Mouse (Mus musculus) kidney, postnatal 10 days (tissue): ENCODE data around the gene Chkb.
"Not testable (repeated sequence)": the region's sequence is repeated elsewhere in the genome, so short reads cannot be mapped to it uniquely, and the experiment has no call there.

Experiments used
- DNase-seq: peaks from one replicate; pipeline ENCODE4 v3.0.0; 2021; ENCODE audit warnings: mixed read lengths

The Chkb gene

DNA sequence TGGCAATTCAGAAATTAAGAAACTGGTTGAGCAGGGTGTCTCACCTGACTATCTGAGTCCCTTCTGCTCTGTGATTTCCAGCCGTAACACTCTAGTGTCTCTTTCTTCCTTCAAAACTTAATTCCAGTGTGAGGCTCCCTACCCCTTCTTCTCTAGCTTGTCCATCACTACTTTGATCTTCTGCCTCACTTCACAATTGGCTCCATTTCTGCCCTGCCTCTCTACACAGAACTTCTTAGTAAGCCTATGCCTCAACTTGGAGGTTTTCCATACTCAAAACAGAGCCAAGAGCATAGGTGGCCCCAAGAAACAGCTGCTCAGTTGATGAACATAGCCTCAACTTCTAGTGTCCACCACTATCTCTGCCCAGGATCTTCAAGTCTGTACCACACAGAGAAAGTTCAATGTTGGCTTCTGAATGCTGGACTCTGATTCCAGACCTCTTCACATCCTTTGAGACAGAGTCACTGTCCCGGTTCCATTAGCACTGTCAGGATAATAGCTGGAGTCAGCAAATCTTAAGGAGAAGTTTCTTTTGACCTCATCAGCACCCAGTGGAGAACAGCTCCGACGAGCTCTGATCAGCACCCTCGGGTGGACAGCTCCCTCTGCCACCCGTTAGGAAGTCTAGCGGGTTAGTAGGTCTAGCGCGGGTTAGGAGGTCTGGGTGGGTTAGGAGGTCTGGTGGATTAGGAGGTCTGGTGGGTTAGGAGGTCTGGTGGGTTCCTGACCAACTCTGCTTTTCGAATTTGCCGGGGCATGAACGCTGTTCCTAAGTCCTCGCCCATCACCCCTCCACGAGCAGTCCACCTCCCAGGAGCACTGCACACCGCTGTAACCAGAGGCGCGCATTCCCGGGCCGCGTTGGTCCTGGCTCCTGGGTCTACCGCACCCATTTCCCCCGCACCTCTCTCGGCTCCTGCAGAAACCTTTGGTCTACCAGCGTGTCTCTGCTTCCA, 23.5 kb upstream of the Chkb start:
- DNase-seq: peak; percentile 89

DNA sequence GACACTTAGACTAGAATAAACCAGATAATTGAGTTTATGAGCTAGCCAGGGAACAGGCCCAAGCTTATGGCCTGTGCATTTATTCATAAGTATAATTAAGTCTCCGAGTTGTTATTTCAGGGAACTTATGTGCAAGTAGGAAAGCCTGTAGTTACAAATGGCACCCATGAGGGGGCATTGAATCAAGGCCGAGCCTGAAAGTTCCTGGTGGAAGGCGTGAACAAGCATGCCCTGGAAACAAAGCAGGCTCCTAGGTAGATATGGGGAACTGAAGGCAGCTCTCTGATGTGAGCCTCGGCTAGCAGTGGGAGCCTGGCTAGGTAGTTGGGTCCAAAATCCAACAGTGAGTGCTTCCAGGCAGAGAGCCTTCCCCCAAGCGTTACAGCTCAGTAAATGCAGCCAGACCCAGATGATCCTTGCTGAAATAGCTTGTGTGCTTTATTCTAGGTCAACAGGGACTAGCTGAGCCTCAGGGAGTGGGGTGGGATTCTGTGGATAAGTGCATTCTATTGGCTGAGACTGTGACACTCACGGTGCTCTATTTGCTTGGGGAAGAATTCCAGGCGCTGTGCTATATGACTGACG, 12.9 kb upstream of the Chkb start:
- DNase-seq: no peak

DNA sequence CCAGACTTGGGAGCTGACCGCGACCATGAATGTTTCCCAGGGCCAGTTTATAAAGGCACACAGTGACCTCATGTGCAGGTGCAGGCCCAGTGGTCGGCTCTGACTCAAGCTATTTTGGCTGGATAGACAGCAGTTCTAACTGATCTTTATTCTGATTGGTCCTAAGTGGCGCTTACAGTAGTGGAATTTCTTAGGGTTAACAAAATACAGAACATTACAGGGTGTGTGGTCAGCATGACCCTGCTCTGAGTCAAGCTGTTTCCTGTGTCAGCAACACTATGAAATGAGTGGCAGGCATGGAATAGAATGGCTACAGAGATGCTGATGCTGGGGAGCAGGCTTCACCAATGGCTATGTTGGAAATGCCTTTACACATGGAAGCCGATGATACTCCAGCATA, 6.2 kb upstream of the Chkb start:
- DNase-seq: no peak

DNA sequence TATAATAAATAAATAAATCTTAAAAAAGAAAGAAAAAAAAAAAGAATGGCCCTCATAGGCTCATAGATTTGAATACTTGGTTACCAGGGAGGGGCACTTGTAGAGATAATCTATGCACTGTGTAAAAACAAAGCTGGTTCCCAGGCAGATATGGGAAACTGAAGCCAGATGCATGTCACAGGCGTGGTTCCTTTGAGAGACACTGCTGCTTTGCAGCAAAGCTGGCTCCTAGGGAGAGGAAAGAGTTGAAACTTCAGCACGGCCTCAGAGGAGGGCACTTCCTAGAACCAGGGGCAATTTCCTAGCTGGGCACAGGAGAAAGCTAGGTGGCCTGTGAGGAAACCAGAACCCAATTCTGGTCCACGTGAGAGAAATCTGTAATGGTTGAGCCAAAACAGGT, 4.4 kb upstream of the Chkb start:
- DNase-seq: no peak

DNA sequence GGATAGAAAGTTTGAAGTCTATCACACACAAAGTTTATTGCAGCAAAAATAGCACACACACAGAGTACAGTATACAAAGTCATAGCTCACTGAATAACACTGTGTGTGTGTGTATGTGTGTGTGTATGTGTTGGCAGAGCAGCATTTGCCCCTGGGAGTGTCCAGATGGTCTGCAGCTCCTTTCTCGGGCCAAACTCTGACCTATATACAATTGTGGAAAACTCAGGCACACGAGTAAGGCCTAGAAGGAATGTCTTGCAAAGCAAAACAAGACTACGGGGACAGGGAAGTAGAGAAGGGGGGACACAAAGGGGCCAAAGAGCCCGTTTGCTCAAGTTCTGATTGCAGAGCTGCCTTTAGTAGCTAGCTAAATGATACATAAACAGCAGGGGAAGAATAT, 3.2 kb upstream of the Chkb start:
- no peak for DNase-seq

DNA sequence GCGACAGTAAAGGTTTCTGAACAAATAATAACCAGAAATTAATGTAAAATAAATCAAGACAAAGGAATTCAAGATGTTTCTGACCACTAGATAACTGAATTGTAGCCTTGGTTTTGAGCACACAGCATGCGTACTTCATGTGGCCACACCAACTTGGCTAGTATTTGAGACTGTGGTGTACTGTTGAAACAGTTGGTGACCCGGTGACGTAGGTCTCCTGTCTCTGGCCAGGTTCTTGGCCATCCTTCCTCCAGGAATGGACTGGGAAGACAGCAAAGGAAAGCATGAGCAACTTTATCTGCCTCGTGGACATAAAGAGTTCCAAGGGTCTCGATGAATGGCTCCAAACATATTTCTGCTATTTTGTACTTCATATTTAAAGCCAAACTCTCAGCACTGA, 2.1 kb upstream of the Chkb start:
- no peak for DNase-seq

DNA sequence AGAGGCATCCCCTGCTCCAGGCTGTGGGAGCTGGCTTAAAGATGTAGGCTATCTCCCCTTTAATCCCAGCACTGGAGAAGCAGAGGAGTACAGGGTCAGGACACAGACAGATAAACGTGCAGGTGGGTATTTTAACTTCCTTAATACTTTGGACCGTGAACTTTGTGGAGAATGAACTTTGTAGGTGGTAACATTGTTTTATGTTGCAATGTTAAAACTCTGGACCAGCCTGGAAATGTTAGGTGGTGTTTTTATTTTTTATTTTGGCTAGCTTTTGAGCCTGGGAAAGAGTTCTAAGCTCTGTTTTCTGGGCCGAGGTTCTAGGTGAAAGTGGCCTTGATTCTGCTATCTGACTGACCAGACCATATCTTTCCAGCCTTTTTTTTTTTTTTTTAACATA, 1.6 kb upstream of the Chkb start:
- DNase-seq: no peak

DNA sequence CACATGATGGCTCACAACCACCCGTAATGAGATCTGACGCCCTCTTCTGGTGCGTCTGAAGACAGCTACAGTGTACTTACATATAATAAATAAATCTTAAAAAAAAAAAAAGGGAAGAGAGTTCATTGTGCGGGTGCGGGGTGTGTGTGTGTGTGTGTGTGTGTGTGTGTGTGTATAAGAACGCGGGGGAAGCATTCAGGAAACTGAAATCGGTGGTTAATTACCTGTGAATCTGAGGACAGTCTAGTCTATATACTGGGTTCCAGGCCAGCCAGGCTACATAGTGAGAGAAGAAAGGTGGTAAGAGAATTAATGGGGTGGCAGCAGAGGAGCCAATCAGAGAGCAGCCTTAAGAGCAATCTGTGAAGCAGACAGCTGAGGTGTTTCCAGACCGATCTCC, 1.1 kb upstream of the Chkb start:
- not testable (repeated sequence) for DNase-seq

DNA sequence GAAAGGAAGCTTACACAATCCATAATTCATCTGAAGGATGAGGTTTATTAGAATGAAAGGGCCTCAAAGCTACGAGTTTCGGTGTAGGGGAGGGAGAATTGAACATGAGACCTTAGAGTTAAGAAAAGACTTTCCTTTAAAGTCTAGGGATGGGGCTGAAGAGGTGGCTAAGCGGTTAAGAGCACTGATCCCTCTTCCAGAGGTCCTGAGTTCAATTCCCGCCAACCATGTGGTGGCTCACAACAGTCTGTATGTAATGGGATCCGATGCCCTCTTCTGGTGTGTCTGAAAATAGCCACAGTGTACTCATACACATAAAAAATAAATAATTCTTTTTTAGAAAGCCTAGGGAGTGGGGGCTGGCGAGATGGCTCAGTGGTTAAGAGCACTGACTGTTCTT, 633 bp upstream of the Chkb start:
- no peak for DNase-seq

DNA sequence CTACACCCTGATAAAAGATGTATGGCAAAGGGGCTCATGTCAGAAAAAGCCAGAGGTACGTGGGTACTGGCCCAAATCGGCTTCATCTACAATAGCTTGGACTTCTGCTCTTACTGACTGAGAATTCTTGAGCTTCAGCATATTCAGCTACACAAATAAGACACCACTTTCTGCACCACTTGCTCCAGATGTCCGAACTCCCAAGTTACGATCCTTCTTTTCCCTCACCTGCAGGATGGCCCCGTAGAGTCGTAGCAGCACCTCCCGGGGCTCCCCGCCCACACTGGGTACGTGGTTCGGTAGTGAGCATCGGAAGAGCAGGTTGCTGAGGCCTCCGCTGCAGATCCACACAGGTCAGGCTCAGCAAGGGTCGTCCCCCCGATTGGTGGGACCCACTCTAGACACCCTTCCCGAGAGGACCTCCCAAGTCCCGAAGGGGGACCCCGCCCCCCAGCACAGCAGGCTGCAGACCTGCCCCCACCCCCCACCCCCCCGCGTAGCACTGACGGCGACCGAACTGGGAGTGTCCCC, 822 bp downstream of the Chkb start:
- DNase-seq: no peak

DNA sequence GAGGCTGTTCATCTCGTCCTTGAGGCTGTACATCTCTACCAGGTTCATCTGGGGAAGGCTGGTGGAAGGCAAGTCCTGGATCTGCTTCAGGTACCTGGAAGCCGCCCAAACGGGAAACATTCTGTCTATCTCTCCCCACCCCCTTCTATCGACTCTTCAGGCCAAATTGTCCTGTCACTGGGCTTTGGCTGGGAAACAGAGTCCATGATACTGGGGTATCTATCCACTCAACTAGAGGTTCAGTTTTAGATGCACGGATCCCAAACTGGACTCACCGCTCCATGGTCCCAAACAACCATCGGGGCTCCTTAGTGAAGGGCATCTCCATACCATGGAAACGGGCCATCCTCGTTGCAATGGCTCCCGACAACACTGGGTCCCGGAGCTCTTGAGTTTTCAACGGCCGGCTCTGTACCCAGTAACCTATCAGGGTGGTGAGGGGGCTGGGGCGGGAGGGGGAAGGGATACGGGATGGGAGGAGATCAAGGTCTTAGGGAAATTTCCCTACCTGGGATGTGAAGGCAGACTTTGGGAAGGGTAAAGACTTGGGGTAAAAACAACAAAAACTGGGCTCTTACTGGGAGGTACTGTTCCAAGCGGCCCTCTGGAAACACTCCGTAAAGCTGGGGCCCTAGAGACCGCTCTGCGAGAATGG, 1.4 kb downstream of the Chkb start:
- DNase-seq: no peak

DNA sequence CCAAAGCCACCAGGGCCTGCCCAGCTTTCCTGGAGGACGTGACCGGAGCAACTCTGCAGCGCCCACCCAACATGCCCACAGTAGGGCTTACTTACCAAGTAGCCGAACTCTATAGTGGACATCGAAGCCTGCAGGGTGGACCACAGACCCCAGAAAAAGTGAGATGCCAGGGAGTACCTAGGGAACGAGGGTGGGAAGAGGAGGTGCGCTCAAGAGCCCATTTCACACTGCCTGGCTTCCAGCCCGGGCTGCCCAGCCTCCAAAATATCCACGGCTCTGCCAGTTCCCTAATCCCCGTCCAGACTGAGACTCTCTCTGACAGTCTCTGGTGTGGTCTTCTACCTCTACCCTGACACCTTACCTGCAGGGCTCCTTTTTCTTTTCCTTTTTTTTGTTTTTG, 3.0 kb downstream of the Chkb start:
- no peak for DNase-seq

DNA sequence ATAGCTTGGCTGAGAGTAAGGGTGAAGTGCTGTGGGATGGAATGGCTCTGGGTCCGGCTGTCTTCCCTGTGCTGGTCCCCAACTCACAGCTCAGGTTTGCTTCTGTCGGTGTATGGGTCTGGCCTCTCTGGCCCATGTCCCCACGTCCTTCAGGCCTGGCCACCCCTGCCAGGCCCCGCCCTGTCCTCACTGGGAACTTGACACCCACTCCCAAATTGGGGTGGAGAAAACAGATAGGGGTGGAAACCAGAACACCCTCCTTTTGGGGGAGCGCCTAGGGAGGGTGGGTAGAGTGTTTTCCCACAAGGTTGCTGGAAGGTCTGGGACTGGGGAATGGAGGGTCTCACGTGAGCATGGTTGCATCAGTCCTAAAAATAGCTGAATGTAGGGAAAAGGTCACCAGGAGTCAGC, 4.0 kb downstream of the Chkb start, which contains the start of gene Cpt1b:
TSS of gene Cpt1b (minus strand) at position 153 of the 411 bp plus-strand sequence.
- DNase-seq: peak; percentile 56

DNA sequence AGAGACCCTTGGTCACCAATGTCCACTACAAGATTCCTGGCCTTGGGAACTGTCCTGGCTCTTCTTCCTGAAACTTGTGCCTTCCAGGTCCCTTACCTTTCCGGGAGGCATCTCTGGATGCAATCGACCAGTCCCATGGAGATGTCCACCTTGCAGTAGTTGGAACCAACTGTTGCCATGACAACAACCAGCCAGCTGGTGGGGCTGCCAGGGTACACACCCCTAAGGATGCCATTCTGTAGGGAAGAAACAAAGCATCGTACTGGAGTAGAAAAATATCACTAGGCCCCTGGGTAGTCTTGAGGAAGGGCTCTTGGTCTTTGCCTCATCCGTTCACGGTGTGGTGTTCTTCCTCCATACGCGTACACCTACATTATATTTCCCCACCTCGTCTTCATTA, 5.1 kb downstream of the Chkb start:
- no peak for DNase-seq

DNA sequence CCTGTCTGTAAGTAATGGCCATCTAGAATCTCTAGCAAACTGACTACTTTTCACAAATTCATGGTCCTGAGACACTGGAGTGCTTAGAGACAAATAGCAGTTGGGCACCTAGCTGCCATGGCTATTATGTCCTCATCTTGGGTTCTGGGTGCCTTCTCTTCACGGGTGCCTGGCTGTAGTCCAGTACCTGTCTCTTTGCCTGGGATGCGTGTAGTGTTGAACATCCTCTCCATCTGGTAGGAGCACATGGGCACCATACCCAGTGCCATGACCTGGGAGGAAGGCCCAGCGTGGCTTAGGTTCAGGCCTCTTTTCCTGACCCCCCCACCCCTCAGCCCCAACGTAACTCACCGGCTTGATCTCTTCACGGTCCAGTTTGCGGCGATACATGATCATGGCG, 7.8 kb downstream of the Chkb start:
- DNase-seq: no peak

DNA sequence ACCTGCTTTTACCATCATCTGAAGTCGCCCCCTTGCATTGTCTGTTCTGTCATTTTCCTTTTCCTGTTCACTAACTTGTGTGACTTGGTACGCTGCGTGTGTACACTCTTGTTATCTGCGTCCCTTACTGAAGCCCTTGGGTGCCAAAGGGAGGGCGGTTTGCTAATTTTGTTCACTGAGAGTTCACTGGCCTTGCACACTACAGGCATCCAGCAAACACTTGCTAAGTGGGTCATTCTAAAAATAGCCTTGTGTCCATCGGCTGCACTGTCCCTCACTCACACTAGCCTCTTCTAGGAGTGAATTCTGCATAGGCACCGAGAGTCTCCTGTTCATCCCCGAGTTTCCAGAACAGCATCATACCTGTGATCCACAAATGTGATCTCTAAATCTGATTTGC, 14.4 kb downstream of the Chkb start:
- no peak for DNase-seq

DNA sequence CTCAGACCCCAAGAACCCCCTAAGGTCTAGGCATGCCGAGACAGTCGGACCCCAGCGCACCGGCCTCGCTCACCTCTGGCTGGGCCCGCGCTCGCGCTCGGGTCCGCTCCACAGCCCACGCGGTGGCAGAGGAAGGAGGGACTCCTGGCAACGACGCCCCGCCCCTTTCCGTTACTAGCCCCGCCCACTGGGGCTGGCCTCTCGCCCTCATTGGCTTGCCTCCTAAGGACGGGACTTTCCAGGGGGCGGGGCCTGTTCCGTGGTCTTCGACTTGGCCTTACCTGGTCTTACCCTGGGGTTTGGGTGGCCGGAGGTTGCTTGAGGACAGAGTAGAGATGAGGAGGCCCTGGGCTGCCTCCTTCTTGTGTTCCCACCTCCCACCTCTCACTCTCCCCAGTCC, 19.6 kb downstream of the Chkb start, which contains the start of gene Syce3:
TSS of gene Syce3 (minus strand) at position 386 of the 400 bp plus-strand sequence.
- DNase-seq: no peak

DNA sequence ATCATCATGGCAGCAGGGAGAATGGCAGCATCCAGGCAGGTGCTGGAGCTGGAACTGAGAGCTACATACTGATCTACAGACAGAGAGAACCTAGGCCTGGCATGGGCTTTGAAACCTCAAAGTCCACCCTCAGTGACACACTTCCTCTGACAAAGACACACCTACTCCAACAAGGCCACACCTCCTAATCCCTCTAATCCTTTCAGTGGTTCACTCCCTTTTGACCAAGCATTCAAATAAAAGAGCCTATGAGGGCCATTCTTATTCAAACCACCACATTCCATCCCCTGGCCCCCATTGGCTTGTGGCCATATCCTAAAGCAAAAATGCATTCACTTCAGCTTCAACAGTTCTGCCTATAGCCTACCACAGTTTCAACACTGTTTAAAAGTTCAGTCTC, 23.0 kb downstream of the Chkb start:
- DNase-seq: no peak

DNA sequence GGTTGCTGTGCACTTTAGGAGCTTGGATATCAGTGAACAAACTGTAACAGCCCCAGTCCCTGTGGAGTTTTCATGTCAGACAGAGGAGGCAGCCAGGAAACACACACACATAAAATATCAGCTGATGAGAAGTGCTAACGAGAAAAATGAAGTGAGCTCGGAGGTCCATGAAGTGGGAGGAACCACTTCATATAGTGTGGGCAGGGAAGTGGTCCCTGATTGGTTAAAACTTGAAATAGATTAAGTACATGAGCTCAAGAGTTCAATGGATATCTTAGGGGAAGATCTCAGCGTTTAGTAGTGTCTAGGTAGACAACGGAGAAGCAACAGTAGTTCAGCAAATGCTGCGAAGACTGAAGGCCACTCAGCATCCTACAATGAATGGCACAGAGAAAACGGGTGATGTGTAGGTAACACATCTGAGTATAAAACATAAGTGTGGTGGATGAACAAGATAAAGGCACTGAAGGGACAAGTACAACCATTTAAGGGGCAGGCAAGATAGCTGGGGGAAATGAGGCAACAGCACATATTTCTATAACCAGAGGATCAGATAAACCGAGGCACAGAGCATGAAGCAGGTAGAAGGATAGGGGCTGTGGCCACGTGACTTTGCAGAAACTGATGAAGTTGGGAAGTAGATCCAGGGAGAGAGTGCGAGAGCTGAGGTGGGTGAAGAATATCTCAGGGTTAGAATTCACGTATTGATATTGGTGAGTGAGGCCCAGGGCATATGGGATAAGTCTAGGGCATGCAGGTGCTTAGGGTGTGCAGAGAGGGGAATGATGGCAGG, 24.7 kb downstream of the Chkb start:
- no peak for DNase-seq

DNA sequence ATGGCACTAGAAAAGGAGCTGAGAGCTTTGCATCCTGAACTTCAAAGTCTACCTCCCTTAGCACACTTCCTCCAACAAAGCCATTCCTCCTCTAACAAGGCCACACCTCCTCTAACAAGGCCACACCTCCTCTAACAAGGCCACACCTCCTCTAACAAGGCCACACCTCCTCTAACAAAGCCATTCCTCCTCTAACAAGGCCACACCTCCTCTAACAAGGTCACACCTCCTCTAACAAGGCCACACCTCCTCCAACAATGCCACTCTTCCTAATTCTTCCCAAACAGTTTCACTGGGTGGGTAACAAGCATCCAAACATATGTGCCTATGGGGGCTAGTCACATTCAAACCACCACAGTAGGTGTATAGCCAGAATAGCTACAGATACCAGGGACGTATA, 27.2 kb downstream of the Chkb start:
- DNase-seq: no peak

DNA sequence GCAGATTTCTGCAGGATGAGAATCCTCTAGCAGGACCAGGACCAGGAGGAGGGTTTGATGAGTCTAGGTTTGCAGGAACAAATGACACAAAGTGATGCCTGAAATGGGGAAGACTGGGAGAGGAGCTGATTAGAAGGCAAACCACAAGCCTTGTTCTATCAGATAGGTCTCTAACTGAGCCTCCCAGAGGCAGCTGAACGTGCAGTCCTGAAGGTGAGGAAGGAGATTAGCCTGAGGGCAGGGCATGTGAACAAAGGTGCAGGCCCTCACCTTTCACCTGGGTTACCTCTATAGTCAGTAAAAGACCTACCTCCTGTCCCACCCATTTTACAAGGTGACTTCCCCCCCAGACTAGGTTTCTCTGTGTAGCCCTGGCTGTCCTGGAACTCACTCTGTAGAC, 30.0 kb downstream of the Chkb start:
- no peak for DNase-seq

DNA sequence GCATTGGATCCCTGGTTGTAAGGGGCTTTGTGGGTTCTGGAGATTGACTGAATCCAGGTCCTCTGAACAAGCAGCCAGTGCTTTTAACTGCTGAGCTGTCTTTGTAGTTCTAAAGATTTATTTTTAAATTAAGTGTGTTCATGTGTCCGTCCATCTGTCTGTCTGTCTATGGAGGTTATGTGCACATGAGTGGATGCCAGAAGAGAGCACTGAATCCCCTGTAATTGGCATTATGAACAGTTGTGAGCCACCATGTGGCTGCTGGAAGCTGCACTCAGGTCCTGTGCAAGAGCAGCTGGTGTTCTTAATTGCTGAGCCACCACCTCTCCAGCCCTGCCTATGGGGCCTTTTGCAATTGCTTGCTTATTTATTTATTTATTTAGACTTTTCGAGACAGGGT, 31.6 kb downstream of the Chkb start:
- no peak for DNase-seq

DNA sequence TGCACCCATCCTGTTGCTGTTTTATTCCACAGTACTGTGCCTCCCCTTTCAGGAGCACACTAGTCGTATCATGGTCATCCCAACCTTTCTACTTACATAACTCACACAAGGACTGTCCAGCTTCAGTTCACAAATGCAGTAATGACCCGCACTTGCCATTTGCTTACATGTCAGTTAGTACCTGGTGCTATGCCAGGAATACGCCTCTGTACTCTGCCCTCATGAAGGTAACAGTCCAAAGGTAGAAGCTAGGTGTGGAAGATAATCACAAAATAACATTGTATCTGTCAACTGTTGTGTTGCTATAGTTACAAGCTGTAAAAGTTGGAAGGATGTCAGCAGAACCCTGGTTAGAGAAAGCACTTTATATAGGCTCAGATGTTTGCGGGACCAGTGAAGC, 32.8 kb downstream of the Chkb start:
- DNase-seq: no peak
